Mouse (Mus musculus): Measurements from ENCODE around the gene Eme2.

Eme2 gene

GRCm38 (mm10) chr17:24896241-24896992 lies 1.5 kb upstream of the Eme2 start, which contains the start of gene Nme3:
Gene Nme3 (plus strand): TSS chr17:24896500.
- DNase-seq: peak; percentile 75

- DNase-seq: no peak
These were observed 819 bp upstream of the Eme2 start for GRCm38 (mm10) chr17:24895571-24896240.

- no peak for DNase-seq
These were observed 559 bp downstream of the Eme2 start for GRCm38 (mm10) chr17:24894061-24894994.

GRCm38 (mm10) chr17:24893276-24893675 lies 1.6 kb downstream of the Eme2 start:
- DNase-seq: no peak

GRCm38 (mm10) chr17:24892785-24893184 lies 2.1 kb downstream of the Eme2 start:
- DNase-seq: no peak

- DNase-seq: no peak
These were observed 3.6 kb downstream of the Eme2 start for GRCm38 (mm10) chr17:24891321-24891720.

GRCm38 (mm10) chr17:24890151-24891092 lies 4.5 kb downstream of the Eme2 start:
- DNase-seq: no peak

GRCm38 (mm10) chr17:24888862-24889261 lies 6.0 kb downstream of the Eme2 start:
- DNase-seq: no peak

- no peak for DNase-seq
These were observed 7.4 kb downstream of the Eme2 start for GRCm38 (mm10) chr17:24887291-24888080.

GRCm38 (mm10) chr17:24886932-24887271 lies 8.0 kb downstream of the Eme2 start:
- DNase-seq: no peak

GRCm38 (mm10) chr17:24886134-24886931 lies 8.6 kb downstream of the Eme2 start, which contains the start of the genes Nubp2 and Spsb3:
Gene Nubp2 (minus strand): TSS chr17:24886349.
Gene Spsb3 (plus strand): TSS chr17:24886643.
- peak; percentile 99 for DNase-seq

GRCm38 (mm10) chr17:24885356-24886133 lies 9.3 kb downstream of the Eme2 start:
- no peak for DNase-seq

- DNase-seq: no peak
These were observed 10.5 kb downstream of the Eme2 start for GRCm38 (mm10) chr17:24884391-24884790.

GRCm38 (mm10) chr17:24881738-24882440 lies 13.0 kb downstream of the Eme2 start:
- no peak for DNase-seq

GRCm38 (mm10) chr17:24878531-24878930 lies 16.4 kb downstream of the Eme2 start:
- DNase-seq: no peak

GRCm38 (mm10) chr17:24878117-24878397 lies 16.8 kb downstream of the Eme2 start:
- DNase-seq: no peak

- DNase-seq: no peak
These were observed 17.4 kb downstream of the Eme2 start for GRCm38 (mm10) chr17:24877336-24878116.

GRCm38 (mm10) chr17:24874989-24875388 lies 19.9 kb downstream of the Eme2 start:
- DNase-seq: no peak
